Mouse (Mus musculus) T-cell, adult 2 months (primary cell): ENCODE results near the gene Tex52.
"Not testable (repeated sequence)": the region's sequence is repeated elsewhere in the genome, so short reads cannot be mapped to it uniquely, and the experiment has no call there.

Experiments
- DNase-seq: peaks from one replicate; pipeline ENCODE4 v3.0.0; 2022; ENCODE audit warnings: low spot score

Tex52 gene

GRCm38 (mm10) chr6:128380594-128381167, 5.4 kb downstream of the Tex52 start:
- not testable (repeated sequence) for DNase-seq

GRCm38 (mm10) chr6:128381254-128381653, 6.0 kb downstream of the Tex52 start:
- DNase-seq, result no peak

GRCm38 (mm10) chr6:128383752-128384151, 8.5 kb downstream of the Tex52 start:
- no peak for DNase-seq

- no peak for DNase-seq
These were observed 9.8 kb downstream of the Tex52 start for GRCm38 (mm10) chr6:128385026-128385425.

GRCm38 (mm10) chr6:128389185-128389584, 13.9 kb downstream of the Tex52 start:
- no peak for DNase-seq

GRCm38 (mm10) chr6:128390683-128391082, 15.4 kb downstream of the Tex52 start:
- DNase-seq, result no peak

GRCm38 (mm10) chr6:128397574-128398261, 22.5 kb downstream of the Tex52 start:
- DNase-seq, result no peak

GRCm38 (mm10) chr6:128398996-128399395, 23.7 kb downstream of the Tex52 start, which contains the start of gene Nrip2:
Gene Nrip2 (plus strand): TSS chr6:128399296.
- no peak for DNase-seq

- DNase-seq, result no peak
These were observed 24.3 kb downstream of the Tex52 start for GRCm38 (mm10) chr6:128399421-128400185.

GRCm38 (mm10) chr6:128404708-128405107, 29.5 kb downstream of the Tex52 start:
- no peak for DNase-seq

GRCm38 (mm10) chr6:128408544-128409125, 33.4 kb downstream of the Tex52 start:
- DNase-seq, result no peak

- no peak for DNase-seq
These were observed 35.0 kb downstream of the Tex52 start for GRCm38 (mm10) chr6:128410305-128410704.

GRCm38 (mm10) chr6:128411115-128411514, 35.9 kb downstream of the Tex52 start:
- peak; percentile 53 for DNase-seq

GRCm38 (mm10) chr6:128416169-128416568, 40.9 kb downstream of the Tex52 start:
- DNase-seq, result no peak

- DNase-seq, result no peak
These were observed 42.8 kb downstream of the Tex52 start for GRCm38 (mm10) chr6:128418076-128418475.

GRCm38 (mm10) chr6:128421036-128421435, 45.8 kb downstream of the Tex52 start:
- DNase-seq, result no peak

GRCm38 (mm10) chr6:128421480-128421879, 46.2 kb downstream of the Tex52 start:
- DNase-seq, result no peak

GRCm38 (mm10) chr6:128423496-128424268, 48.4 kb downstream of the Tex52 start:
- DNase-seq, result no peak

GRCm38 (mm10) chr6:128424269-128425019, 49.2 kb downstream of the Tex52 start, which contains the start of gene Itfg2:
Gene Itfg2 (minus strand): TSS chr6:128424931.
- DNase-seq, result peak; percentile 96

- DNase-seq, result no peak
These were observed 49.8 kb downstream of the Tex52 start for GRCm38 (mm10) chr6:128425046-128425445.

GRCm38 (mm10) chr6:128427571-128427970, 52.3 kb downstream of the Tex52 start:
- DNase-seq, result no peak
